Mouse (Mus musculus): ENCODE results near the gene Hemk1. TPM values are rescaled to one million over a fixed set of nuclear protein-coding genes. Genes with fewer than 3 reads are reported as not detected.
A peak's percentile ranks its signal among the peaks of the same experiment; 100 is the strongest.

Hemk1 gene
- 10 to 100 TPM; 16.5 to 16.6 TPM for total RNA-seq (2021)
- long read RNA-seq, experiment 1, partial matches to known transcripts: 1 of 12 reads
- long read RNA-seq, experiment 1, other reads (novel, unspliced or antisense): 9 of 12 reads
- long read RNA-seq, experiment 2, partial matches to known transcripts: 0 of 11 reads
- long read RNA-seq, experiment 2, other reads (novel, unspliced or antisense): 7 of 11 reads

GRCm38 (mm10) chr9:107338172-107338883 is at the start of gene Hemk1:
Hemk1 (minus strand) TSS chr9:107338350.
- intact Hi-C loops (cut with DNase I): no loop called here
- DNase-seq (ENCODE audit: low spot score in 2 of 2): peak; percentile 73 to 82

DNA sequence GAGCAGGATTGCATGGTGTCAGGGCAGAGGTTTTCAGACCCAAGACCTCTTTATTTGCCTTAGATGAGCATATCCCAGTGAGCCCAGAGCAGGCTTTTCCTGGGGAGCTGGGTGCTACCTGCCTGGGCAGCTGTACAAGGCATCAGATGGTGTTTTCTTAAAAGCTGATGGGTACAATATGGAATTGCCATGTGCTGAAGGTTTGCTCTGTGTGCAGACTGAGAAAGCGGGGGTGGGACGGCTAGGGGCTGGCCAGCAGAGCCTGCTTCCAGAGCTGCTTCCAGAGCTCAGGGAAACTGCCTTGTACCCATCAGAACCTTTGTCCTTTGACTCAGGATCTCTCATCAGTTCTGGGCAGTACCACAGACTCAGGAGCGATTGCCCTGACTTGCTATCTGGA is 49.6 kb upstream of the Hemk1 start:
- peak in 1 of 2 experiments; percentile 39 for DNase-seq (ENCODE audit: low spot score in 2 of 2)
- intact Hi-C loops (cut with DNase I): loop anchor here (2.0 kb wide), 1 partner anchor 69 kb away; no protein-coding TSS in a partner anchor

DNA sequence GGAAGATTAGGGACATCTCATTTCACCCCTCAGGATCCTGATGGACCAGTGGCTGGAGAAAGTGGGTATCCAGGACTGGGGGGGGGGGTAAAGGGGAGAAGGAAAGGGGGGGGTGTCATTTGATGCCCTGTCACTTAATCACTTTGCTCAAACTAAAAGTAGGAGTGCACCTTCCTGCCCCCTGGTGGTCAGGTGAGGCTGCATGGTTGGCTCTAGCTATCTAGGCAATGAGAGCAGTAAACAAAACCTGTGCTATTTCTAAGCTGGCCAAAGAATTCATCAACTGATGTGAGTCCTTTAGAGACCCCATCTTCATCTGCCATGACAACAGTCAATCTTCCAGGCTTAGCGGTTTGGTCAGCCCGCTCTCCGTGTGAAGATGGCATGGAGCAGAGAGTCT is 48.6 kb upstream of the Hemk1 start:
- DNase-seq (ENCODE audit: low spot score in 2 of 2): no peak
- intact Hi-C loops (cut with DNase I): loop anchor here (2.0 kb wide), 1 partner anchor 70 kb away; no protein-coding TSS in a partner anchor

DNA sequence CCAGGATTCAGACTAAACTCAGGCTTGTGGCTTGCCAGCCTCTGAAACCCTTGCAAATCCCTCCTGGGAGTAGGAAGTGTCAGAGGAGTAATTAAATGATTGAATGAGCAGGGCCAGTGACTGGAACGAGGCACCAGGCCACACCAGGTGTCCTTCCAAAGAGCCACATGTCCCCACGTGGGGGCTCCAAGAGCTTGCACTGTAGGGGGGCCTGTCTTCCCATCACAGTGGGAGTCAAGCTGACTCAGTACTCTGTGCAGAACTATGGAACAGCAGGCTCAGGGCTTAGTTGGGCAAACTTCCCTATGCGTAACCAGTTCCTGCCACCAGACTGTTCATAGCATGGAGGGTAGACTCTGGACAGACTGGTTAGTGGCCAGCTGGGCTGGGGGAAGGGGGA is 46.2 kb upstream of the Hemk1 start:
- DNase-seq (ENCODE audit: low spot score in 2 of 2): no peak
- intact Hi-C loops (cut with DNase I): no loop called here

- no peak for DNase-seq (ENCODE audit: low spot score in 2 of 2)
- intact Hi-C loops (cut with DNase I): no loop called here
Measured at GRCm38 (mm10) chr9:107381723-107382122, 43.6 kb upstream of the Hemk1 start.

DNA sequence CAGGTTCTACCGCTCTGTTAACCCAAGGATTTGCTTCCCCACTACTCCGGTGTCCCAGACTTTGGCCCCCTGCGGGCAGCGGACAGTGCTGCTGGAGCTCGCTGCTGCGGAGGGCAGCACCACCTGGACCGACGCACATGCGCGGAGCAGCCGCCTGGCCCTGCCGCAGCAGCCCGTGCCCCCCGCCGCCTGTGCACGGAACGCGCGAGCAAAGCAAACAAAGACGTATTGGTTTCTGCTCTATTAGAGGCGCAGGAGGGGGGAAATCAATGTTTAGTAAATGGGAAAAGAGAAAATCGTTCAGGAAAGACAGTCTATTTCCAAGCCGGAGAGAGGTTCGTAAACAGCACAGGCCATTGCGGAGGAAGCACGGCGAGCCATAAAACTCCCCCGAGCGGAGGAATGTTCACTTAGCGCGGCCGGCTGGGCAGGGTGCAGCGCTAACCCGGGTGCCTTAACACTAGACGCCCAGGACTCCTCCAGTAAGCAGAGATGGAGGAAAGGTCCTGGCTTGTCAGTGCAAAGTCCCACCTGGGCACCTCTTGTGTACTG is 39.9 kb upstream of the Hemk1 start:
- no peak for DNase-seq (ENCODE audit: low spot score in 2 of 2)
- intact Hi-C loops (cut with DNase I): no loop called here

- intact Hi-C loops (cut with DNase I): no loop called here
- no peak for DNase-seq (ENCODE audit: low spot score in 2 of 2)
Measured at GRCm38 (mm10) chr9:107375451-107375850, 37.3 kb upstream of the Hemk1 start.

DNA sequence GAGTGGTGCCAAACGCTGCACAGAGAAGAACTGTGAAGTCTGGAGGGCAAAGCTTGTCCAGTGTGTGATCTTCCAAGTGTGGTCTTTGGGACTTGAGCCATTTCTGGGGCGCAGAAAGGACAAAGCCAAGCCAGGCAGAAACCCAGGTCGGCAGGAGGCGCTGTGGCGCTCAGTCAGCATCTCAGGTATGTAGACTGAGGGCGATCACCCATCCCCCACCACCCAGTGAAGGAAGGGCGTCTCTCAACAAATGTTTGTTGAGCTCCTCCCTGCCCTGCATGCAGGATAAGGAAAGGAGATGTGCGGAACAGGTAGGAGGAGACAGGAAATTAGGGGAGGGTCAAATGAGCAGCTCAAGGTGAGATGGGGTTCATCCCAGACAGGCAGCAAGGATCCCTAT is 36.5 kb upstream of the Hemk1 start:
- intact Hi-C loops (cut with DNase I): no loop called here
- no peak for DNase-seq (ENCODE audit: low spot score in 2 of 2)

DNA sequence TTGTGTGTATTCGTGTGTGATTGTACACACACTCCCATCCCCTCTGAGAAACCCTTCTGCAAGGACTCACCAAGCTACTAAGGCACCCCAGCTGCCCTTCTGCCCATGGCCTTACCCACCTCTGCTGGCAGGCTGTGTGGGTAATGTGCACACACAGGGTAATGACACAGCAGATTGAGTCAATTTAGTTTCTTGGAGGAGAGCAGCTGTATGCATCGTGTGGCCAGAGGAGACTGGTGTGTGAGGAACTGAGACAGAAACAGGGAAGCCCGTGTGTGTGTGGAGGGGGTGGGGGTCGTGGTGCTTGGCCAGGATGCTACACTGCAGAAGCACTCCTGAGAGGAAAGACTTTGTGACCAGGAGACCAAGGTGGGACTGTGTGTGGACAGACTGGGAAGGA is 34.3 kb upstream of the Hemk1 start:
- DNase-seq (ENCODE audit: low spot score in 2 of 2): no peak
- intact Hi-C loops (cut with DNase I): no loop called here

DNA sequence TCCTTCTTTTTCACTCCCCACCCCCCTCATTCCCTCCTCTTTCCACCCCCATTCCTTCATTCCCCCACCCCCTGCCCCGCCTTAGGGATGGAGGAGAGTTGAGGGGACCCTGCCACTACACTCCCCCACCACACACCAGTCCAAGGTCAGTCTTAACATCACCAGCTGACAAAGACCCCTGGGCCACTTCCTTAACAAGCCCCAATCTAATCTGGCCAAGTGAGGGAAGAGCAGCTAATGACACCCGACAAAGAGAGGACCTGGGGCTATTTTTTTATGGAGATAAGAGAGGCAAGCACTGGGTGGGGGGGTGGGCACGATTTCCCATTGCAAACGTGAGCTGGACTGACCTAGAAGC is 31.9 kb upstream of the Hemk1 start:
- DNase-seq (ENCODE audit: low spot score in 2 of 2): no peak
- intact Hi-C loops (cut with DNase I): no loop called here

DNA sequence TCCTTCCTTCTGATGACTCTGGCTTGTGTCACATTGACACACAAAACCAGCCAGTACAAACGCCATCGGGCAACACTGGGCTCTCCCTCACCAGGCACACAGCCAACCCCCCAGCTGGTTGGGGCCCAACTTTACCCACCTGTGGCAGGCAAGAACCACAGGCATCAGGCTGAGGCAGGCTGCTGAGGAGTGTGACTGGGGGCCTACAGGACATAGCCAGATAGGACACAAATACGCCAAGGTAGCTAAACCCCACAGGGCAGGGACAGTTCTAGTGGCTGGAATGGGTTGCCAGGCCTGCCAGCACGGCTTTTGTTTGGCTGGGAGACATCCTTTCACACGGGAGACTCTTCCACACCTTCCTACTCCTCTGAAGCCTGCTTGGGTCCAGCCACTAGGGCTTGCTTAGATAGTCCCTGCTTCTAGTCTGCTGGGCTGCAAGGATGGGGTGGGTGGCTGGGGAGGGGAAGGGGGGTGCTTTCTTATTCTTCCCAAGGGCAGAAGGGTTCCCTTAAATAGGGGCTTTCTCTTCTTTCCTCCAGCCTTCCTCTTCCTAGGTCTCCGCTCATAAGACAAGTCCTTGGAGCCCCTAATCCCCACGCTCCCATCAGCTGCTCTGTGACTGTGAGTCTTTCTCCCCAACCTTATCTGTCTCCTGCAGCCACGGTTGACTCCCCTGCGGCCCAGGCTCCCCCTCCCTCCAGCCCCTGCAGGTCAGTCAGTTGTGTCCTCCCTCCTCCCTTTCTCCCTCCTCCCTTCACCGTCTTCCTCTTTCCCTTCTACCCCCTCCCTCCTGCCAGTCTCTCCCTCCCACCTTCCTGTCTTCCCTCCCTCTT is 31.3 kb upstream of the Hemk1 start:
- intact Hi-C loops (cut with DNase I): no loop called here

GRCm38 (mm10) chr9:107368302-107368701 is 30.2 kb upstream of the Hemk1 start:
- intact Hi-C loops (cut with DNase I): no loop called here
- DNase-seq (ENCODE audit: low spot score in 2 of 2): no peak

More for the DNA sequence above, 31.3 kb upstream of the Hemk1 start:
- DNase-seq (ENCODE audit: low spot score in 2 of 2): no peak

- peak; percentile 44 to 74 for DNase-seq (ENCODE audit: low spot score in 2 of 2)
- intact Hi-C loops (cut with DNase I): loop anchor here (1.0 kb wide), 1 partner anchor 97 kb away; no protein-coding TSS in a partner anchor
Measured at GRCm38 (mm10) chr9:107366644-107367043, 28.5 kb upstream of the Hemk1 start.

DNA sequence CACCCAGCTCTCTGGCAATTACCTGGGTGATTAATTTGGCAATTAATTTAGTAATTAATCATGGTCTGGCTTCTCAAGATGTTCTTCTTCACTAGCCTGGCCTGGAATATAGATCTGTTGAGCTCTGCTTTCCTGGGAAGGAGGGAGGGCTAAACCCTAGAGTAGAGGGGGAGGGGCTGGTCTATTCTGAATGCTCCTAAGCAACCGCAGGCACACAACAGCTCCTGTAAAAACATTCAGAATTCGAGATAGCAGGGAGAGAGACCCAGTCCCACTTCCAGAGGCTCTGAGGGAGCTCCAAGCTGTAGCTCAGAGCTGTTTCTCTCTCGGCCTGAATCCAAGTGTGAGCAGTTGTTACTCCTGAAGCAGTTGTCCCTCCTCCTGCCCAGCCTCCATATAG is 22.8 kb upstream of the Hemk1 start:
- intact Hi-C loops (cut with DNase I): no loop called here
- DNase-seq (ENCODE audit: low spot score in 2 of 2): peak in 1 of 2 experiments; percentile 43

- intact Hi-C loops (cut with DNase I): loop anchor here (1.0 to 2.0 kb wide), 2 partner anchors 63 to 157 kb away; no protein-coding TSS in a partner anchor
Measured at GRCm38 (mm10) chr9:107357651-107358050, 19.5 kb upstream of the Hemk1 start.

DNA sequence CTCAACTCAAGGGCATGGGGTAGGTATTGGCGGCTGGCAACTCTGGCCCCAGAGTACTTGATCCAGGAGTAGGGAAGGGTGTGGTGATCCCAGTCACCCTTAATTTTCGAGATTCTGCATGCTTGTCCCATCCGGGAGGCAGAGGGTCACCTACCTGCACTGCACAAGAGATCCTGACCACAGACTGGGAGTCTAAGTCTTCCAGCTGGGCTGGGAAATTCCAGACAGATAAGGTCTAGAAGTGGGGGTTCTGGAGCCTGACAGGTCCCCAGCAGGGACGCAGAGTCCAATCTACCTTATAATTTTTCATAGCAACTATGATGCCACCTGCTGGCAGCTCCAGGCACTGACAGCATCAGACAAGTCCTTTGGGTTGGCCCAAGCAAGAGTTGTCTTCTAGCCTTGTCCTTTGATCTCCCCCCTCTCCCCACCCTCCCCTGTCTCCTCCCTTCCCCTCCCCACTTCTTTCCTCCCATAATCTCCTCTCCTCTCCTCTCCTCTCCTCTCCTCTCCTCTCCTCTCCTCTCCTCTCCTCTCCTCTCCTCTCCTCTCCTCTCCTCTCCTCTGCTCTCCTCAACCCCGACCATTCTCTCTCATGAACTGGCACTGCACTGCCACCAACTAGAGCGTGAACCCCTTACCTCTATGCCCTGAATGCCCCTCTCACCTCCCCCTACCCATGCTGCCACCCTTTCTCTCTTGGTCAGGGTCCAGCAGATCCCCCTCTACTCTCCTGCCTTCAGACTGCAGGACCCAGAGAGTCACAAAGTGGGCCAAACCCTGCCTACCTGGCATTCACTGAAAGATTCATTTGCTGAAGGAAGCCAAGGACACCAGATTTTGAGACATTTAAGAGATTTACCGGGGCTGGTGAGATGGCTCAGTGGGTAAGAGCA is 18.0 kb upstream of the Hemk1 start:
- DNase-seq (ENCODE audit: low spot score in 2 of 2): peak; percentile 72 to 79
- intact Hi-C loops (cut with DNase I): loop anchor here (2.0 kb wide), 1 partner anchor 61 kb away; no protein-coding TSS in a partner anchor

More at GRCm38 (mm10) chr9:107357651-107358050, 19.5 kb upstream of the Hemk1 start:
- peak; percentile 78 to 84 for DNase-seq (ENCODE audit: low spot score in 2 of 2)

DNA sequence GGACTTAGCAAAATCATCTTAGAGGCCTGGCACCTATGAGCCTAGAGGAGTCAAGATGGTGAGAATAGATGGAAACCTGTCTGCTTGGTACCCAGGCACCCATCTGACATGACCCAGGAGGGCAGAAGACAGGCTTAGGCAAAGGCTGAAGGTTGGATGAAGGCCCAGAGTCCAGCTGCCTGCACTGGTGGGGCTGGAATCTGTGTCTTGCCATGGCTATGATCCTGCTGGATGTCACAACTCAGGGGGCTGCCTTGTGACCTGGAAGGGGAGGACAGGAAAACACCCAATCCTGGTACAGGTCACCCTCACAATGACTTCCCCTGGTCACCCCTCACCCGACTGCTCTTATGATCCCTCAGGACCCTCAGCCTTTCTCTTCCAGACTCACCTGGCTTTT is 16.7 kb upstream of the Hemk1 start:
- DNase-seq (ENCODE audit: low spot score in 2 of 2): no peak
- intact Hi-C loops (cut with DNase I): no loop called here

DNA sequence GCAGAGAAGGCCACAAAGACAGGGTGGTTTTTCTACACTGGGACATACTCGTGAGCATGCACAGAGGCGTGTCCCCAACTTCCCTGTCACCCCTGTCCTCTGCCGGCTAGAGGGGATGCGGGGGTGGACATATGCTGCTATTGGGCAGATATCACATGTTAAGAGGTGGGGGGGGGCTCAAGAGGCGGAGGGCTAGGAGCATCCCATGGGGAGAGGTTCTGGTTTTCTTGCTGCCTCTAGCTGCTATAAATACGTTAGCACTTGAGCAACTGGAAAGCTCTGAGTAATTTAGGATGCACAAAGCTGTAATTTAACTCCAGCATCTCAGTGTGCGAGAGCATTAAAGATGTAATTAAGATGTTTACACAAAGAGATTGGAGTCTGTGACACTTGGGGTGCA is 11.2 kb upstream of the Hemk1 start:
- intact Hi-C loops (cut with DNase I): no loop called here
- no peak for DNase-seq (ENCODE audit: low spot score in 2 of 2)
